Mouse (Mus musculus): Measurements from ENCODE around the gene Caln1. TPM values are rescaled to one million over a fixed set of nuclear protein-coding genes. Genes with fewer than 3 reads are reported as not detected.
"Not testable (repeated sequence)": the region's sequence is repeated elsewhere in the genome, so short reads cannot be mapped to it uniquely, and the experiment has no call there.

Gene Caln1
- total RNA-seq, 2 experiments from 2014 or later: 146 to 147 TPM

- DNase-seq (ENCODE audit: low spot score in 2 of 2): peak in 1 of 2 experiments; percentile 13
- intact Hi-C loops (cut with DNase I): no loop called here
Measured at GRCm38 (mm10) chr5:130502541-130502940, 133.3 kb downstream of the Caln1 start.

- no peak for DNase-seq (ENCODE audit: low spot score in 2 of 2)
- intact Hi-C loops (cut with DNase I): no loop called here
Measured at GRCm38 (mm10) chr5:130504891-130505290, 135.6 kb downstream of the Caln1 start.

GRCm38 (mm10) chr5:130510516-130510915 is 141.3 kb downstream of the Caln1 start:
- no peak for DNase-seq (ENCODE audit: low spot score in 2 of 2)
- intact Hi-C loops (cut with DNase I): no loop called here

GRCm38 (mm10) chr5:130515395-130515794 is 146.1 kb downstream of the Caln1 start:
- intact Hi-C loops (cut with DNase I): no loop called here
- DNase-seq (ENCODE audit: low spot score in 2 of 2): no peak

GRCm38 (mm10) chr5:130520527-130520926 is 151.3 kb downstream of the Caln1 start:
- no peak for DNase-seq (ENCODE audit: low spot score in 2 of 2)
- intact Hi-C loops (cut with DNase I): no loop called here

- DNase-seq (ENCODE audit: low spot score in 2 of 2): no peak
- intact Hi-C loops (cut with DNase I): no loop called here
Measured at GRCm38 (mm10) chr5:130527416-130527815, 158.2 kb downstream of the Caln1 start.

GRCm38 (mm10) chr5:130547496-130547895 is 178.2 kb downstream of the Caln1 start:
- intact Hi-C loops (cut with DNase I): no loop called here
- DNase-seq (ENCODE audit: low spot score in 2 of 2): peak; percentile 11 to 34

GRCm38 (mm10) chr5:130553916-130554315 is 184.7 kb downstream of the Caln1 start:
- intact Hi-C loops (cut with DNase I): no loop called here
- DNase-seq (ENCODE audit: low spot score in 2 of 2): no peak

GRCm38 (mm10) chr5:130563146-130563545 is 193.9 kb downstream of the Caln1 start:
- intact Hi-C loops (cut with DNase I): no loop called here
- DNase-seq (ENCODE audit: low spot score in 2 of 2): no peak

- intact Hi-C loops (cut with DNase I): no loop called here
- DNase-seq (ENCODE audit: low spot score in 2 of 2): peak in 1 of 2 experiments; percentile 57
Measured at GRCm38 (mm10) chr5:130566002-130566401, 196.7 kb downstream of the Caln1 start.

GRCm38 (mm10) chr5:130577581-130577980 is 208.3 kb downstream of the Caln1 start:
- no peak for DNase-seq (ENCODE audit: low spot score in 2 of 2)
- intact Hi-C loops (cut with DNase I): no loop called here

GRCm38 (mm10) chr5:130584042-130584441 is 214.8 kb downstream of the Caln1 start:
- DNase-seq (ENCODE audit: low spot score in 2 of 2): no peak
- intact Hi-C loops (cut with DNase I): no loop called here

GRCm38 (mm10) chr5:130586257-130586656 is 217.0 kb downstream of the Caln1 start:
- intact Hi-C loops (cut with DNase I): no loop called here
- no peak for DNase-seq (ENCODE audit: low spot score in 2 of 2)

GRCm38 (mm10) chr5:130596541-130596940 is 227.3 kb downstream of the Caln1 start:
- intact Hi-C loops (cut with DNase I): no loop called here

GRCm38 (mm10) chr5:130613657-130614056 is 244.4 kb downstream of the Caln1 start:
- no peak for DNase-seq (ENCODE audit: low spot score in 2 of 2)
- intact Hi-C loops (cut with DNase I): no loop called here

More at GRCm38 (mm10) chr5:130596541-130596940, 227.3 kb downstream of the Caln1 start:
- no peak for DNase-seq (ENCODE audit: low spot score in 2 of 2)

GRCm38 (mm10) chr5:130614209-130614608 is 245.0 kb downstream of the Caln1 start:
- intact Hi-C loops (cut with DNase I): no loop called here
- DNase-seq (ENCODE audit: low spot score in 2 of 2): no peak

- intact Hi-C loops (cut with DNase I): no loop called here
- DNase-seq (ENCODE audit: low spot score in 2 of 2): no peak
Measured at GRCm38 (mm10) chr5:130620060-130620459, 250.8 kb downstream of the Caln1 start.

- DNase-seq (ENCODE audit: low spot score in 2 of 2): peak in 1 of 2 experiments; percentile 13
- intact Hi-C loops (cut with DNase I): no loop called here
Measured at GRCm38 (mm10) chr5:130623206-130623605, 254.0 kb downstream of the Caln1 start.

- peak; percentile 45 to 50 for DNase-seq (ENCODE audit: low spot score in 2 of 2)
- intact Hi-C loops (cut with DNase I): no loop called here
Measured at GRCm38 (mm10) chr5:130627800-130628199, 258.5 kb downstream of the Caln1 start.

GRCm38 (mm10) chr5:130635397-130635796 is 266.1 kb downstream of the Caln1 start:
- intact Hi-C loops (cut with DNase I): no loop called here
- no peak for DNase-seq (ENCODE audit: low spot score in 2 of 2)

- intact Hi-C loops (cut with DNase I): no loop called here
- DNase-seq (ENCODE audit: low spot score in 2 of 2): no peak
Measured at GRCm38 (mm10) chr5:130641881-130642280, 272.6 kb downstream of the Caln1 start.

GRCm38 (mm10) chr5:130646126-130646525 is 276.9 kb downstream of the Caln1 start:
- not testable (repeated sequence) for DNase-seq (ENCODE audit: low spot score in 2 of 2)

More at GRCm38 (mm10) chr5:130646126-130646525, 276.9 kb downstream of the Caln1 start:
- intact Hi-C loops (cut with DNase I): not testable (repeated sequence)
